Mouse (Mus musculus): Measurements from ENCODE around the gene Fam219a. TPM values are rescaled to one million over a fixed set of nuclear protein-coding genes. Genes with fewer than 3 reads are reported as not detected.

The Fam219a gene
- total and polyA plus RNA-seq, 3 experiments, result 0.44 to 2.5 (median 2.5) TPM

DNA sequence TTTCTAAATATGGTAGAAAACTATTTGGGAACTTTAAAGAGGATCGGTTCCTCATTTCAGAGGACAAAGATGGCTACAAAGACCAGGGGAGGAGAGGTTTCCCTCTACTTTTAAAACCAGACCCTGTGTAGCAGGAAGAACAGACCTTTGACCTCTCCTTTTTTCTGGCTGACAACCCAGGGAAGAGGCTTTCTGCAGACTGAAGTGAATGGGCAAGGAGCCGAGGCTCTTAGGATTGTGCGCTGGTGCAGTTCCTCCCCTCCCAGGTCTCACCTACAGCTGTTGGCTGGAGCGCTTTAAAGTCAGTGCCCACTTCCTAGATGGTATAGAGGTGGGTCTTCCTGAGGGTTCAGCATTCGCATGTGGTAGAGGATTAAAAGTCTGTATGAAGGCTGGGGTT is 72.3 kb downstream of the Fam219a start:
- H3K27me3 ChIP-seq (ENCODE audit: insufficient read depth, low read length), result peaks cover 2% of the 10 kb centered on the region; the same call in 1 of the 2 replicates
- ATAC-seq (ENCODE audit: extremely low read depth, insufficient number of reproducible peaks, low FRiP score, poor library complexity, severe bottlenecking) (no peak), DNase-seq (ENCODE audit: low spot score) (no peak)
- H3K4me1 ChIP-seq (ENCODE audit: insufficient read depth, low read depth, low read length), result peaks cover 17% of the 10 kb centered on the region
- peaks cover 84% of the 10 kb centered on the region for H3K36me3 ChIP-seq (replicated peaks)
- H3K4me3 ChIP-seq (ENCODE audit: low read depth, low read length), result no peak overlapping the region
- peaks cover 21% of the 10 kb centered on the region for H3K9me3 ChIP-seq (replicated peaks)
- TF ChIP-seq CTCF (IDR thresholded peaks at IDR 0.05; ENCODE audit: low read depth, low read length), result no peak
- TF ChIP-seq GATA2 (IDR thresholded peaks at IDR 0.05; ENCODE audit: borderline replicate concordance, low read depth, low read length), result no peak
- no peak for TF ChIP-seq POLR2AphosphoS5 (IDR thresholded peaks at IDR 0.05; ENCODE audit: insufficient replicate concordance, low read depth, low read length)
- TF ChIP-seq GATA1 (IDR thresholded peaks at IDR 0.05; ENCODE audit: borderline replicate concordance, low read length), result no peak
- TF ChIP-seq TAL1 (conservative IDR thresholded peaks at IDR 0.05; ENCODE audit: low read depth, low read length), result no peak

DNA sequence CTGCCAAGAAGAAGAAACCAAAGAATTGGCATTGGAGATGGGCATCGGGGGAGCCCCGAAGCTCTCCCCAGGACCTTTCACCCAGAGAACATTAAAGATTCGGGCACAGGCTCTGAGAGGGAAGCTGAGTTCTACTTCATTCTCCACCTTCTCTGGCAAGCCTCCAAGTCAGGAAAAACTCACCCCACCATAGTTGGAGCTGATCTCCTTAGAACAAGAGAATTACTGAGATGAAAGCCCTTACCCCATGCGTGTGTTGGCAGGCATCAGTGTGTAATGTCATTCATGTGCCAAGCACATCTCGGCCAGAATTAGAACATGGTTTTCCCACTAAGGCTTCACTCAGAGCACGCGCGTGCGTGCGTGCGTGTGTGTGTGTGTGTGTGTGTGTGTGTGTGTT is 73.5 kb downstream of the Fam219a start:
- TF ChIP-seq TAL1 (conservative IDR thresholded peaks at IDR 0.05; ENCODE audit: low read depth, low read length) (no peak), POLR2AphosphoS5 (IDR thresholded peaks at IDR 0.05; ENCODE audit: insufficient replicate concordance, low read depth, low read length) (no peak)
- peaks cover 21% of the 10 kb centered on the region for H3K9me3 ChIP-seq (replicated peaks)
- H3K4me3 ChIP-seq (ENCODE audit: low read depth, low read length), result no peak overlapping the region
- H3K27me3 ChIP-seq (ENCODE audit: insufficient read depth, low read length), result peaks cover 2% of the 10 kb centered on the region; the same call in 1 of the 2 replicates
- peaks cover 12% of the 10 kb centered on the region for H3K4me1 ChIP-seq (ENCODE audit: insufficient read depth, low read depth, low read length)
- peaks cover 81% of the 10 kb centered on the region for H3K36me3 ChIP-seq (replicated peaks)
- DNase-seq (ENCODE audit: low spot score), result no peak
- ATAC-seq (ENCODE audit: extremely low read depth, insufficient number of reproducible peaks, low FRiP score, poor library complexity, severe bottlenecking), result no peak

DNA sequence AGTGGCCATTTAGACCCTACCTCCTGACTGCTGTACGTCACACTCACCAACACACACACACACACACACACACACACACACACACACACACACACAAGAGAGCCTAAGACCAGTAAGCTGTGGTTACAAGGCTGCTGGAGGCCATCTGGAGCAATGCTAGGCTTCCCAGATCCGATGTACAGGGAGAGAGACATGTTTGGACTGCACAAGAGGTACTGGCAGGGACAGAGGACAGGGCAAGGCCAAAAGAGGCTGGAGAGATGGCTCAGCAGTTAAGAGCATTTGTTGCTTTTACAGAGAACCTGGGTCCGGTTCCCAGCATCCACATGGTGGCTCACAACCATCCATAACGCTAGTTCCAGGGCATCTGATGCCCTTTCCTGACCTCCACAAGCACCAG is 74.3 kb downstream of the Fam219a start:
- Histone ChIP-seq H3K27me3 (ENCODE audit: insufficient read depth, low read length) (peaks cover 2% of the 10 kb centered on the region; the same call in 1 of the 2 replicates), H3K36me3 (replicated peaks) (peaks cover 74% of the 10 kb centered on the region)
- no peak for ATAC-seq (ENCODE audit: extremely low read depth, insufficient number of reproducible peaks, low FRiP score, poor library complexity, severe bottlenecking)

DNA sequence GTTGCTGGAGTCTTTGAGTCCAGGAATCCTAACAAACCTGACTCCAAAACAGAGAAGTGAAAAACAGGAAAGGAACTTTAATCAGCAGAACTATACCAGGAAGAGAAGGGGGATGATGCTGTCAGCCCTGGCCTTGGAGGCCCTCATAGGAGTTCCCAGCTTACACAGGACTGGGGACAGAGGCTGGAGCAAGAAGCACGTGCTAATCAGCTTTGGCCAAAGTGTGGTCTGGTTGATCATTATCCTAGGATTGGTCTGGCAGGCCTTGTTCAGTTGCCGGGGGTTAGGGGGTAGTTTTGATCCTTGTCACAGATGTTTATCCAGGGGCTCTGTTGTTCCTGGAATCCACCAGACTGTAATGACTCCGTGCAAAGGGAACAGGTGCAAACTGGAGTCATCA is 75.0 kb downstream of the Fam219a start:
- Histone ChIP-seq H3K27me3 (ENCODE audit: insufficient read depth, low read length) (peaks cover 2% of the 10 kb centered on the region; the same call in 1 of the 2 replicates), H3K36me3 (replicated peaks) (peaks cover 67% of the 10 kb centered on the region), H3K4me1 (ENCODE audit: insufficient read depth, low read depth, low read length) (peaks cover 12% of the 10 kb centered on the region), H3K9me3 (replicated peaks) (peaks cover 21% of the 10 kb centered on the region), H3K4me3 (ENCODE audit: low read depth, low read length) (no peak overlapping the region)
- no peak for TF ChIP-seq CTCF (IDR thresholded peaks at IDR 0.05; ENCODE audit: low read depth, low read length)
- TF ChIP-seq TAL1 (conservative IDR thresholded peaks at IDR 0.05; ENCODE audit: low read depth, low read length), result no peak
- TF ChIP-seq GATA2 (IDR thresholded peaks at IDR 0.05; ENCODE audit: borderline replicate concordance, low read depth, low read length), result no peak
- no peak for TF ChIP-seq GATA1 (IDR thresholded peaks at IDR 0.05; ENCODE audit: borderline replicate concordance, low read length)
- no peak for TF ChIP-seq POLR2AphosphoS5 (IDR thresholded peaks at IDR 0.05; ENCODE audit: insufficient replicate concordance, low read depth, low read length)
- ATAC-seq (ENCODE audit: extremely low read depth, insufficient number of reproducible peaks, low FRiP score, poor library complexity, severe bottlenecking) (no peak), DNase-seq (ENCODE audit: low spot score) (no peak)

More for the DNA sequence above, 74.3 kb downstream of the Fam219a start:
- Histone ChIP-seq H3K4me3 (ENCODE audit: low read depth, low read length) (no peak overlapping the region), H3K4me1 (ENCODE audit: insufficient read depth, low read depth, low read length) (peaks cover 12% of the 10 kb centered on the region), H3K9me3 (replicated peaks) (peaks cover 21% of the 10 kb centered on the region)
- DNase-seq (ENCODE audit: low spot score), result no peak
- TF ChIP-seq GATA2 (IDR thresholded peaks at IDR 0.05; ENCODE audit: borderline replicate concordance, low read depth, low read length), result no peak
- TF ChIP-seq CTCF (IDR thresholded peaks at IDR 0.05; ENCODE audit: low read depth, low read length), result no peak
- TF ChIP-seq TAL1 (conservative IDR thresholded peaks at IDR 0.05; ENCODE audit: low read depth, low read length), result no peak
- no peak for TF ChIP-seq GATA1 (IDR thresholded peaks at IDR 0.05; ENCODE audit: borderline replicate concordance, low read length)
- no peak for TF ChIP-seq POLR2AphosphoS5 (IDR thresholded peaks at IDR 0.05; ENCODE audit: insufficient replicate concordance, low read depth, low read length)

DNA sequence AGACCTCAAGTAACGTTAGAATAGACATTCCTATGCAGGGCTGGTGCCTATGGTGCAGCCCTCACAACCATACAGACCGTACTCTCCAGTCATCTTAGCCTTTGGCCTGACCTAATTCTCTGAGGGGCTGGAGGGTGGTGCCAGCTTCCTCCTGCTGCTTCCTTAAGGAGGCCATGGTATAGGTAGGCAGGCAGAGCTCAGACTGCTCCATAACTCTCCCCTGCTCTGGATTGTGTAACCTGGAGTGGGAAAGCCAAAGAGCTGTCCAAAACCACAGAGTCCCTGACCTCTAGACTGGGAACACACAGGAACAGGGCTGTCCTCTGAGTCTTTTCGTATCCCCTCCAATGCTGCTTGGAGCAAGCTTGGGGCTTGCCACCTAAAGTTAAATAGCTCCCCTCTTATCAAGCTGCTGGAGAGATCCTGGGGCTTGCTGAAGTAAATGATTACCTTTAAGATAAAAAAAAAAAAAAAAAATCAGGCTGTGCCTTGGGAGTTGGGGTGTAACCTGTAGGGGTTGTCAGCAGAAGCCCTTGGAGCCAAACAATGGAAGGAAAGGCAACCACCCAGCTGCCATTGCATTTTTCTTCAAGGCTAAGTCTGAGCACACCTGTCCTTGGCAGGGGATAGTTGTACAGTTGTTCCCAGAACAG is 75.7 kb downstream of the Fam219a start:
- peaks cover 12% of the 10 kb centered on the region for H3K4me1 ChIP-seq (ENCODE audit: insufficient read depth, low read depth, low read length)
- TF ChIP-seq CTCF (IDR thresholded peaks at IDR 0.05; ENCODE audit: low read depth, low read length) (no peak), TAL1 (conservative IDR thresholded peaks at IDR 0.05; ENCODE audit: low read depth, low read length) (no peak), GATA1 (IDR thresholded peaks at IDR 0.05; ENCODE audit: borderline replicate concordance, low read length) (no peak), POLR2AphosphoS5 (IDR thresholded peaks at IDR 0.05; ENCODE audit: insufficient replicate concordance, low read depth, low read length) (no peak), GATA2 (IDR thresholded peaks at IDR 0.05; ENCODE audit: borderline replicate concordance, low read depth, low read length) (no peak)
- no peaks in the 10 kb centered on the region; the same call in 1 of the 2 replicates for H3K27me3 ChIP-seq (ENCODE audit: insufficient read depth, low read length)
- peaks cover 14% of the 10 kb centered on the region for H3K9me3 ChIP-seq (replicated peaks)
- DNase-seq (ENCODE audit: low spot score) (no peak), ATAC-seq (ENCODE audit: extremely low read depth, insufficient number of reproducible peaks, low FRiP score, poor library complexity, severe bottlenecking) (no peak)
- no peak overlapping the region for H3K4me3 ChIP-seq (ENCODE audit: low read depth, low read length)
- H3K36me3 ChIP-seq (replicated peaks), result peaks cover 59% of the 10 kb centered on the region

DNA sequence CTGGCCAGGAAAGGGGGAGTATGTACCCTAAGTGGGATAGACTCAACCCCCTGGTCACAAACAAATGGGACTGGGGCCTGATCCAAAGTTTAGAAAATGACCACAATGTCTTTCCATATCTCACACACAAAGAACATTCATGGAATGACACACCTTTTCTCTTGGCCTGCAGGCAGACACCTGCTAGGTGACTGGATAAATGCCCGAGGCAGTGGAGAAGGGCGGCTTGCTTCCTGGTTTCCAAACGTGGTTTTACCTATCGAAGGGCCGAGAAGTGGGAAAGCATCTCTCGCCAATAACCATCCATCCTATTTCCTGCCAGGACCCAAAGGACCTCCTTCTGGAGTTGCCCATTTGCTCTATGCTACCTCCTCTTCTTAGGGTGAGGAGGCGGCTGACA is 76.4 kb downstream of the Fam219a start:
- no peak for TF ChIP-seq CTCF (IDR thresholded peaks at IDR 0.05; ENCODE audit: low read depth, low read length)
- TF ChIP-seq TAL1 (conservative IDR thresholded peaks at IDR 0.05; ENCODE audit: low read depth, low read length), result no peak
- TF ChIP-seq POLR2AphosphoS5 (IDR thresholded peaks at IDR 0.05; ENCODE audit: insufficient replicate concordance, low read depth, low read length), result no peak
- no peak for TF ChIP-seq GATA2 (IDR thresholded peaks at IDR 0.05; ENCODE audit: borderline replicate concordance, low read depth, low read length)

More for the DNA sequence above, 76.4 kb downstream of the Fam219a start:
- Histone ChIP-seq H3K36me3 (replicated peaks) (peaks cover 52% of the 10 kb centered on the region), H3K4me3 (ENCODE audit: low read depth, low read length) (no peak overlapping the region), H3K27me3 (ENCODE audit: insufficient read depth, low read length) (no peaks in the 10 kb centered on the region), H3K4me1 (ENCODE audit: insufficient read depth, low read depth, low read length) (peaks cover 12% of the 10 kb centered on the region), H3K9me3 (replicated peaks) (peaks cover 7% of the 10 kb centered on the region)
- ATAC-seq (ENCODE audit: extremely low read depth, insufficient number of reproducible peaks, low FRiP score, poor library complexity, severe bottlenecking) (no peak), DNase-seq (ENCODE audit: low spot score) (no peak)
